Comparison of ENCODE assay signal across 10 mouse cellular contexts in the genomic region with DNA sequence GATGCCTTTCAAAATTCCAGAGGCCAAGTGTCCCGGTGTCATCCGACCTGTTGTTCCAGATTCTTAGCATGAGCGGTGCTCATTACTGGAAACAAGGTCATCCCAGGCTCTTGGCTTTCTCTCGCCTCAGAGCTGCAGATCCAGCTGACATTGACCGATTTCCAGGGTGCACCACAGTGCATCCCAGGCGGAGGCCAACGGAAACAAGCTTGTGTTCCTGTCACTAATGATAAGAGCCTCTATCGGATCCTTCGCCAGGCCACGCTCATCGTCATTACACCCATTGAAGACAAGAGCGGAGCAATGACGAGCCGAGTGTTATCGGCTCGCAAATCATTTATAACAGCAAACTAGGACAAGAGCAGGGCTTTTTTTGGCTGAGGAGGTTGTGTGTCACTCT.
DNase-seq lines count a peak whose midpoint lies in the region; ATAC-seq and TF ChIP-seq lines count a peak whose summit lies in the region.
"Had no signal": no experiment of that assay in that cellular context is flagged by ENCODE, and none has a peak within 500 bp of the region (broad histone marks: within the 10 kb centered on the region; RNA-seq: fewer than 3 reads in every experiment).

No protein-coding gene starts in this region.

- peaks cover 6% of the 10 kb centered on the region; the same call in 1 of the 2 replicates for H3K4me1 ChIP-seq in liver, embryonic 12.5 days

- 63% methylated on average over 16 of the region's 16 CpGs for WGBS in liver, embryonic 12.5 days (ENCODE audit: insufficient replicate concordance)

- H3K27ac ChIP-seq in liver, embryonic 12.5 days = no peak overlapping the region
- no peak overlapping the region for H3K27ac ChIP-seq in left cerebral cortex, adult 2 months
- H3K27ac ChIP-seq: midbrain, embryonic 12.5 days had no signal

- TF ChIP-seq CTCF in left cerebral cortex, adult 2 months (IDR thresholded peaks at IDR 0.05) = no peak

- peak; percentile 15; the same call in 1 of the 2 replicates for ATAC-seq in liver, embryonic 12.5 days
- ATAC-seq in granulocyte monocyte progenitor cell, adult 5-6 weeks (replicated peaks; ENCODE audit: poor library complexity, severe bottlenecking) = no peak

- intact Hi-C loops in left cerebral cortex, adult 2 months (cut with DNase I) = no loop called here

- H3K4me3 ChIP-seq in liver, embryonic 12.5 days = no peak overlapping the region
- H3K4me3 ChIP-seq in left cerebral cortex, adult 2 months = no peak overlapping the region
- H3K4me3 ChIP-seq: midbrain, embryonic 12.5 days had no signal

- H3K27me3 ChIP-seq in liver, embryonic 12.5 days (replicated peaks) = no peaks in the 10 kb centered on the region; the same call in 1 of the 2 replicates
- H3K27me3 ChIP-seq: midbrain, embryonic 12.5 days had no signal

- no peak overlapping the region for H3K9ac ChIP-seq in liver, embryonic 12.5 days
- H3K9ac ChIP-seq: midbrain, embryonic 12.5 days had no signal

- no peaks in the 10 kb centered on the region for H3K9me3 ChIP-seq in liver, embryonic 12.5 days (replicated peaks)
- H3K9me3 ChIP-seq: midbrain, embryonic 12.5 days had no signal

- peak; percentile 40 for DNase-seq in adipocyte (ENCODE audit: low spot score)
- DNase-seq in adrenal gland, adult 2 months = peak; percentile 89
- peak; percentile 45 for DNase-seq in gonadal fat pad, adult 2 months (ENCODE audit: low read depth)
- no peak for DNase-seq in natural killer cell, adult 2 months (ENCODE audit: low spot score in 2 of 2)
- no peak for DNase-seq in left cerebral cortex, adult 2 months (ENCODE audit: extremely low spot score in 1 of 2, low spot score in 2 of 2)
- DNase-seq in thymus, postnatal 4 days = no peak
- DNase-seq: right cerebral cortex, postnatal 4 days had no signal

- no peak overlapping the region for H3K4me2 ChIP-seq in liver, embryonic 12.5 days
- H3K4me2 ChIP-seq: midbrain, embryonic 12.5 days had no signal

- no peaks in the 10 kb centered on the region for H3K36me3 ChIP-seq in liver, embryonic 12.5 days
- H3K36me3 ChIP-seq: midbrain, embryonic 12.5 days had no signal

Comparison
In these comparisons a context has a peak if more than half of its experiments do, and no peak if none do; other contexts are left out.
1. DNase-seq: peak in adipocyte (single experiment), adrenal gland, adult 2 months (single experiment) and gonadal fat pad, adult 2 months (single experiment); none in natural killer cell, adult 2 months (0 of 2), left cerebral cortex, adult 2 months (0 of 2) and thymus, postnatal 4 days (single experiment).